ENCODE assay signal across 16 mouse cellular contexts in the genomic region with DNA sequence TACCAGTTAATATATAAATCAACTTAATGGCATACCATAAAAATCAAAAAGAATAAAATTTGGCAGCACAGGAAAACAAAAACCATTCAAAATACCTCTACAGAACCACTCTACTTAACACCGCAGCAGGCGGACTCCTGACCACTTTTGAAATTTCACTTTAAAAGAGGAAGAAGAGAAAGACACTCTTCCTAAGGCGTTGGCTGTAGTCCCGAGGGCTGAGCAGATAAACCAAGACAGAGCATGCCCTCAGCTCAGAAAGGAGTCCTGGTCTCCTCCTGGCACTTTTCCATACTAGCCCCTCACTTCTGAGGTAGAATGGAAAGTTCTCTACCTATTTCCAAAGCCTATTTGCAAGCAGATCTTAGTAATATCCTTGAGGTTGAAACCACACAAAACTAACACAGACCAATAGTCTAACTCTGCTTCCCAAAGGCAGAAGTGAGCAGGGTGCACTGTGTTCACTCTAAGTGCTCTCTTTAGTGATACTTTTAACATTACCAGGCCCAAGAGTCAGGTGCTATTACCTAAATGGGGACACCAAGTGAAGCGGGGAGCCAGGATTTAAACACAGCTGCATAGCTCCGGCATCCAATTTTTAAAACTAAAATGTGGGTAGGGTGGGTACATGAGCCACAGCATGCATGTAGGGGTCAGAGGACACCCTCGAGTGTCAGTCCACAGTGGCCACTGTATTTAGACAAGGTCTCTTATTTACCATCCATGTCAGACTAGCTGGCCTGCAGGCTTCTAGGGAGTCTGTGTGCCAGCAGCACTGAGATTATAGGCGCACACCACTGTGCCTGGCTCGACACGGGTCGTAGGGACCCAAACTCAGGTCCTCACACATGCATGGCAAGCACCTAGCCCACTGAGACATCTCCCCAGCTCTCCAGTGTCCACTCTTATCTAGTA. TPM values are rescaled to one million over a fixed set of nuclear protein-coding genes. Genes with fewer than 3 reads are reported as not detected.
DNase-seq lines count a peak whose midpoint lies in the region; ATAC-seq and TF ChIP-seq lines count a peak whose summit lies in the region.
"Had no signal": no experiment of that assay in that cellular context is flagged by ENCODE, and none has a peak within 500 bp of the region (broad histone marks: within the 10 kb centered on the region; RNA-seq: fewer than 3 reads in every experiment).

No protein-coding gene starts in this region.

- H3K4me1 ChIP-seq in liver, adult 2 months (ENCODE audit: control insufficient read depth, insufficient read depth, low read length) = peaks cover 53% of the 10 kb centered on the region
- peaks cover 50% of the 10 kb centered on the region for H3K4me1 ChIP-seq in liver, embryonic 11.5 days (replicated peaks; ENCODE audit: control insufficient read depth, insufficient read depth, low read length)
- peaks cover 42% of the 10 kb centered on the region for H3K4me1 ChIP-seq in stomach, embryonic 16.5 days (ENCODE audit: control insufficient read depth, insufficient read depth, low read length)
- H3K4me1 ChIP-seq in forebrain, postnatal 0 days (ENCODE audit: insufficient read depth) = no peaks in the 10 kb centered on the region

- H3K4me3 ChIP-seq in liver, adult 2 months (ENCODE audit: insufficient read depth, low read depth, low read length) = no peak overlapping the region
- H3K4me3 ChIP-seq in liver, embryonic 11.5 days (ENCODE audit: low read depth, low read length) = no peak overlapping the region
- no peak overlapping the region for H3K4me3 ChIP-seq in stomach, embryonic 16.5 days (replicated peaks; ENCODE audit: low read length)
- H3K4me3 ChIP-seq in forebrain, postnatal 0 days (ENCODE audit: low read depth, low read length) = no peak overlapping the region
- H3K4me3 ChIP-seq: forebrain, embryonic 12.5 days; midbrain, embryonic 15.5 days had no signal

- peak overlapping the region; percentile 63 for H3K27ac ChIP-seq in liver, adult 2 months (replicated peaks; ENCODE audit: insufficient read depth, low read depth, low read length)
- H3K27ac ChIP-seq in liver, embryonic 11.5 days (ENCODE audit: low read depth, low read length) = 0 out of 2 replicates have a peak overlapping the region, but pooled peaks have one; percentile 25
- H3K27ac ChIP-seq in stomach, embryonic 16.5 days (ENCODE audit: low read length) = peak overlapping the region; percentile 66
- no peak overlapping the region for H3K27ac ChIP-seq in forebrain, postnatal 0 days (ENCODE audit: low read depth, low read length)

- H3K36me3 ChIP-seq in liver, adult 2 months (ENCODE audit: control insufficient read depth, insufficient read depth, low read length) = no peaks in the 10 kb centered on the region; the same call in 1 of the 2 replicates
- H3K36me3 ChIP-seq in liver, embryonic 11.5 days (ENCODE audit: control insufficient read depth, insufficient read depth, low read length) = peaks cover 4% of the 10 kb centered on the region; the same call in 1 of the 2 replicates
- 0 out of 2 replicates have a peak, but pooled peaks cover 3% of the 10 kb centered on the region for H3K36me3 ChIP-seq in stomach, embryonic 16.5 days (ENCODE audit: control insufficient read depth, insufficient read depth, low read length)
- H3K36me3 ChIP-seq in forebrain, postnatal 0 days (ENCODE audit: insufficient read depth) = no peaks in the 10 kb centered on the region
- H3K36me3 ChIP-seq: midbrain, embryonic 15.5 days had no signal

- ATAC-seq in liver, embryonic 11.5 days (replicated peaks; ENCODE audit: low FRiP score) = no peak
- no peak for ATAC-seq in stomach, embryonic 16.5 days (ENCODE audit: insufficient read depth, low FRiP score)
- ATAC-seq in forebrain, postnatal 0 days = no peak
- ATAC-seq: midbrain, embryonic 15.5 days had no signal

- TF ChIP-seq POLR2A in liver, adult 2 months (IDR thresholded peaks at IDR 0.05; ENCODE audit: extremely low read depth, insufficient read depth, low read length) = no peak

- no peaks in the 10 kb centered on the region for H3K9me3 ChIP-seq in liver, embryonic 11.5 days (ENCODE audit: control insufficient read depth, low read length)
- H3K9me3 ChIP-seq in stomach, embryonic 16.5 days (replicated peaks; ENCODE audit: control insufficient read depth, low read length) = no peaks in the 10 kb centered on the region
- H3K9me3 ChIP-seq in forebrain, postnatal 0 days (ENCODE audit: low read length) = no peaks in the 10 kb centered on the region
- H3K9me3 ChIP-seq: forebrain, embryonic 12.5 days; midbrain, embryonic 15.5 days had no signal

- TF ChIP-seq CTCF in liver, adult 2 months (IDR thresholded peaks at IDR 0.05; ENCODE audit: low read depth, low read length) = no peak
- no peak for TF ChIP-seq CTCF in forebrain, postnatal 0 days (IDR thresholded peaks at IDR 0.05; ENCODE audit: low read depth)

- no peak overlapping the region for H3K9ac ChIP-seq in liver, adult 2 months (ENCODE audit: low read depth, low read length)
- no peak overlapping the region for H3K9ac ChIP-seq in liver, embryonic 11.5 days (ENCODE audit: low read depth, low read length)
- H3K9ac ChIP-seq in stomach, embryonic 16.5 days (ENCODE audit: low read length) = no peak overlapping the region
- H3K9ac ChIP-seq in forebrain, postnatal 0 days = no peak overlapping the region
- H3K9ac ChIP-seq: forebrain, embryonic 12.5 days; midbrain, embryonic 15.5 days had no signal

- H3K4me2 ChIP-seq in liver, embryonic 11.5 days = no peak overlapping the region; the same call in 1 of the 2 replicates
- H3K4me2 ChIP-seq in stomach, embryonic 16.5 days (ENCODE audit: low read depth, low read length) = no peak overlapping the region
- H3K4me2 ChIP-seq in forebrain, postnatal 0 days (ENCODE audit: low read depth) = no peak overlapping the region
- H3K4me2 ChIP-seq: forebrain, embryonic 12.5 days; midbrain, embryonic 15.5 days had no signal

- DNase-seq in heart, adult 11 months = peak; percentile 93
- no peak for DNase-seq in heart, adult 8-10 months (ENCODE audit: low spot score)
- no peak for DNase-seq in liver, adult 2 months (ENCODE audit: extremely low read depth, low read depth, low spot score)
- DNase-seq in liver = no peak
- no peak for DNase-seq in liver, embryonic 11.5 days (ENCODE audit: low spot score)
- DNase-seq in layer of hippocampus, adult 8-10 months (ENCODE audit: low spot score in 2 of 2) = no peak
- DNase-seq in forebrain, postnatal 0 days = no peak
- DNase-seq: adrenal gland, adult 2 months; cerebellum, adult 11 months; embryo, embryonic 11 days; kidney, adult 8-10 months; lung, adult 2 months; right cerebral cortex, postnatal 4 days had no signal

- WGBS in liver, adult 2 months = 50% methylated on average over 11 of the region's 11 CpGs
- 76% methylated on average over 11 of the region's 11 CpGs for WGBS in liver, embryonic 11.5 days
- WGBS in stomach, embryonic 16.5 days = 84% methylated on average over 11 of the region's 11 CpGs
- WGBS in forebrain, postnatal 0 days = 90% methylated on average over 11 of the region's 11 CpGs

- peaks cover 49% of the 10 kb centered on the region for H3K79me2 ChIP-seq in liver, adult 2 months (ENCODE audit: control insufficient read depth, insufficient read depth, low read length)

- H3K27me3 ChIP-seq in liver, adult 2 months (ENCODE audit: control insufficient read depth, insufficient read depth, low read length) = no peaks in the 10 kb centered on the region
- H3K27me3 ChIP-seq in liver, embryonic 11.5 days (replicated peaks; ENCODE audit: control insufficient read depth, insufficient read depth, low read length) = no peaks in the 10 kb centered on the region
- no peaks in the 10 kb centered on the region for H3K27me3 ChIP-seq in stomach, embryonic 16.5 days (ENCODE audit: control insufficient read depth, insufficient read depth, low read length)
- H3K27me3 ChIP-seq in forebrain, postnatal 0 days (ENCODE audit: insufficient read depth, low read length) = no peaks in the 10 kb centered on the region
- H3K27me3 ChIP-seq: forebrain, embryonic 12.5 days; midbrain, embryonic 15.5 days had no signal

RNA-seq across cellular contexts. Expression of a gene that starts 15.8 kb away (rescaled TPM):
- total RNA-seq in heart, adult 8-10 months (2022) = 100 to 1,000 TPM; 236 to 258 (median 249) TPM
- 23.0 and 27.7 TPM in 2 replicates for total RNA-seq in liver, adult 2 months (2014; rRNA removed)
- 23.4 and 30.8 TPM in 2 replicates for polyA plus RNA-seq in liver, adult 2 months (2012; rRNA removed)
- 149 and 176 TPM in 2 replicates for polyA plus RNA-seq in liver, embryonic 11.5 days (2014; fragmentation: Nextera tagmentation; extraction: Ambion mirVana)
- 136 and 141 TPM in 2 replicates for polyA plus RNA-seq in stomach, embryonic 16.5 days (2015; fragmentation: Nextera tagmentation; extraction: Ambion mirVana)
- total RNA-seq in layer of hippocampus, adult 8-10 months (2022) = 10 to 100 TPM; 37.4 to 43.1 (median 38.4) TPM
- 44.0 and 65.2 TPM in 2 replicates for total RNA-seq in forebrain, postnatal 0 days (2014; rRNA removed)
- polyA plus RNA-seq in forebrain, postnatal 0 days (2015; fragmentation: Nextera tagmentation; extraction: Ambion mirVana) = 34.5 and 41.5 TPM in 2 replicates
